In the genomic region with DNA sequence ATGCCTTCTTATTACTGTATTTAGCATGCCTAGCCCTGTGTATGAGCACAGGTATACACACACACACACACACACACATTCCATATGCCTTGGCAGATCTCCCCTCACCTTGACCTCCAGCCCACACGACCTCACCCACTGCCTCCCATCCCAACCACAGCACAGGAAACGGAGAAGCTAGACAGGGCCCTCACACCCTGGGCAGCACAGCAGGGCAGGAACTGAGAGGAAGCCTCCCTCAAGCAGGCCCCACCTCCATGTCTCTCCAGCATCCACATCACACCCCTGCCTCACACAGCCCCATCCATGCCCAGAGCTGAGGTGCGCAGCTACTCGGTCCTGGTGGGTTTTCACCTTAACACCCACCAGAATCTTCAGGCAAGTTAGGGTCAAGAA, we compare ENCODE assay signal across 8 mouse cellular contexts. TPM values are rescaled to one million over a fixed set of nuclear protein-coding genes. Genes with fewer than 3 reads are reported as not detected.
A peak's percentile ranks its signal among the peaks of the same experiment; 100 is the strongest.
DNase-seq lines count a peak whose midpoint lies in the region; ATAC-seq lines count a peak whose summit lies in the region.

No protein-coding gene starts in this region.

- DNase-seq in kidney, adult 11 months: peak; percentile 47
- DNase-seq in kidney, adult 18-20 months: no peak
- peak; percentile 40 to 52 for DNase-seq in kidney, postnatal 4 days
- no peak for DNase-seq in layer of hippocampus, adult 11-12 months (ENCODE audit: low spot score)
- no peak for DNase-seq in right cerebral cortex, postnatal 4 days

- WGBS in heart, embryonic 14.5 days: 47% methylated on average over 4 of the region's 4 CpGs
- 41% methylated on average over 4 of the region's 4 CpGs for WGBS in stomach, embryonic 16.5 days

- peak overlapping the region; percentile 22 to 28 for H3K4me3 ChIP-seq in heart, embryonic 14.5 days (ENCODE audit: control insufficient read depth in 1 of 2, insufficient read depth in 1 of 2, low read depth in 1 of 2, low read length in 2 of 2)
- peak overlapping the region; percentile 31 for H3K4me3 ChIP-seq in stomach, embryonic 16.5 days (replicated peaks; ENCODE audit: low read length)

- H3K36me3 ChIP-seq in heart, embryonic 14.5 days (ENCODE audit: control insufficient read depth, insufficient read depth, low read length): peaks cover 21% of the 10 kb centered on the region
- H3K36me3 ChIP-seq in stomach, embryonic 16.5 days (ENCODE audit: control insufficient read depth, insufficient read depth, low read length): peaks cover 4% of the 10 kb centered on the region; the same call in 1 of the 2 replicates

- H3K27me3 ChIP-seq in heart, embryonic 14.5 days (ENCODE audit: control insufficient read depth, insufficient read depth, low read length): no peaks in the 10 kb centered on the region
- H3K27me3 ChIP-seq in stomach, embryonic 16.5 days (ENCODE audit: control insufficient read depth, insufficient read depth, low read length): no peaks in the 10 kb centered on the region

- peak overlapping the region; percentile 57 for H3K9ac ChIP-seq in heart, embryonic 14.5 days (ENCODE audit: low read length)
- H3K9ac ChIP-seq in stomach, embryonic 16.5 days (ENCODE audit: low read length): peak overlapping the region; percentile 44; the same call in 1 of the 2 replicates

- ATAC-seq in heart, embryonic 14.5 days (ENCODE audit: insufficient number of reproducible peaks, insufficient read depth, low FRiP score, low read depth): peak; percentile 38; the same call in 1 of the 2 replicates
- peak; percentile 58 for ATAC-seq in megakaryocyte progenitor cell, adult 5-6 weeks (replicated peaks; ENCODE audit: poor library complexity)
- 0 out of 2 replicates have a peak, but pooled peaks have one; percentile 26 for ATAC-seq in stomach, embryonic 16.5 days (ENCODE audit: insufficient read depth, low FRiP score)

- peak overlapping the region; percentile 29 to 31 for H3K27ac ChIP-seq in heart, embryonic 14.5 days (replicated peaks in 1 of 2; ENCODE audit: control insufficient read depth in 1 of 2, insufficient read depth in 1 of 2, low read depth in 2 of 2, low read length in 2 of 2)
- H3K27ac ChIP-seq in stomach, embryonic 16.5 days (ENCODE audit: low read length): peak overlapping the region; percentile 79

- H3K4me1 ChIP-seq in heart, embryonic 14.5 days (ENCODE audit: control insufficient read depth in 2 of 2, insufficient read depth in 2 of 2, low read length in 2 of 2): peaks cover 3 to 8% of the 10 kb centered on the region in 2 experiments; a peak in 3 of 4 replicates
- H3K4me1 ChIP-seq in stomach, embryonic 16.5 days (ENCODE audit: control insufficient read depth, insufficient read depth, low read length): peaks cover 6% of the 10 kb centered on the region; the same call in 1 of the 2 replicates

- peak overlapping the region; percentile 57 for H3K4me2 ChIP-seq in heart, embryonic 14.5 days (ENCODE audit: low read length)
- H3K4me2 ChIP-seq in stomach, embryonic 16.5 days (ENCODE audit: low read depth, low read length): peak overlapping the region; percentile 46

- 0 out of 2 replicates have a peak, but pooled peaks cover 3% of the 10 kb centered on the region for H3K9me3 ChIP-seq in heart, embryonic 14.5 days (ENCODE audit: control insufficient read depth, low read length)
- H3K9me3 ChIP-seq in stomach, embryonic 16.5 days (replicated peaks; ENCODE audit: control insufficient read depth, low read length): peaks cover 6% of the 10 kb centered on the region; the same call in 1 of the 2 replicates

RNA-seq across cellular contexts. Expression of a gene that starts 0.9 kb away (rescaled TPM):
- 8.2 and 8.3 TPM in 2 replicates for polyA plus RNA-seq in heart, embryonic 14.5 days (2014; fragmentation: Nextera tagmentation; extraction: Ambion mirVana)
- 13.3 and 13.6 TPM in 2 replicates for total RNA-seq in megakaryocyte progenitor cell, adult 5-6 weeks (2015)
- 10.0 and 10.5 TPM in 2 replicates for total RNA-seq in megakaryocyte progenitor cell, adult 5-6 weeks (2017)
- polyA plus RNA-seq in stomach, embryonic 16.5 days (2015; fragmentation: Nextera tagmentation; extraction: Ambion mirVana): 18.5 and 18.7 TPM in 2 replicates

RNA-seq across cellular contexts. Expression of a gene that starts 30.5 kb away (rescaled TPM):
- polyA plus RNA-seq in heart, embryonic 14.5 days (2014; fragmentation: Nextera tagmentation; extraction: Ambion mirVana): 6.5 and 7.1 TPM in 2 replicates
- 0.20 and 0.78 TPM in 2 replicates for total RNA-seq in megakaryocyte progenitor cell, adult 5-6 weeks (2015)
- 0.12 and 0.14 TPM in 2 replicates for total RNA-seq in megakaryocyte progenitor cell, adult 5-6 weeks (2017)
- 4.0 and 4.4 TPM in 2 replicates for polyA plus RNA-seq in stomach, embryonic 16.5 days (2015; fragmentation: Nextera tagmentation; extraction: Ambion mirVana)

RNA-seq across cellular contexts. Expression of a gene that starts 53.8 kb away (rescaled TPM):
- polyA plus RNA-seq in heart, embryonic 14.5 days (2014; fragmentation: Nextera tagmentation; extraction: Ambion mirVana): not detected in 2 replicates
- total RNA-seq in megakaryocyte progenitor cell, adult 5-6 weeks (2015): not detected in 2 replicates
- total RNA-seq in megakaryocyte progenitor cell, adult 5-6 weeks (2017): 0.04 TPM in 1 of 2 replicates, not detected in the other
- 0.07 and 0.17 TPM in 2 replicates for polyA plus RNA-seq in stomach, embryonic 16.5 days (2015; fragmentation: Nextera tagmentation; extraction: Ambion mirVana)

Comparison
In these comparisons a context has a peak if more than half of its experiments do, and no peak if none do; other contexts are left out.
1. DNase-seq: peak in kidney, adult 11 months (single experiment) and kidney, postnatal 4 days (2 of 2); none in kidney, adult 18-20 months (single experiment), layer of hippocampus, adult 11-12 months (single experiment) and right cerebral cortex, postnatal 4 days (single experiment).
2. Peak in every context shown above with its lines, with median percentiles within 50 percentile points of each other: ATAC-seq.